Mouse (Mus musculus): Measurements from ENCODE around the gene Zpbp.

Zpbp gene

DNA sequence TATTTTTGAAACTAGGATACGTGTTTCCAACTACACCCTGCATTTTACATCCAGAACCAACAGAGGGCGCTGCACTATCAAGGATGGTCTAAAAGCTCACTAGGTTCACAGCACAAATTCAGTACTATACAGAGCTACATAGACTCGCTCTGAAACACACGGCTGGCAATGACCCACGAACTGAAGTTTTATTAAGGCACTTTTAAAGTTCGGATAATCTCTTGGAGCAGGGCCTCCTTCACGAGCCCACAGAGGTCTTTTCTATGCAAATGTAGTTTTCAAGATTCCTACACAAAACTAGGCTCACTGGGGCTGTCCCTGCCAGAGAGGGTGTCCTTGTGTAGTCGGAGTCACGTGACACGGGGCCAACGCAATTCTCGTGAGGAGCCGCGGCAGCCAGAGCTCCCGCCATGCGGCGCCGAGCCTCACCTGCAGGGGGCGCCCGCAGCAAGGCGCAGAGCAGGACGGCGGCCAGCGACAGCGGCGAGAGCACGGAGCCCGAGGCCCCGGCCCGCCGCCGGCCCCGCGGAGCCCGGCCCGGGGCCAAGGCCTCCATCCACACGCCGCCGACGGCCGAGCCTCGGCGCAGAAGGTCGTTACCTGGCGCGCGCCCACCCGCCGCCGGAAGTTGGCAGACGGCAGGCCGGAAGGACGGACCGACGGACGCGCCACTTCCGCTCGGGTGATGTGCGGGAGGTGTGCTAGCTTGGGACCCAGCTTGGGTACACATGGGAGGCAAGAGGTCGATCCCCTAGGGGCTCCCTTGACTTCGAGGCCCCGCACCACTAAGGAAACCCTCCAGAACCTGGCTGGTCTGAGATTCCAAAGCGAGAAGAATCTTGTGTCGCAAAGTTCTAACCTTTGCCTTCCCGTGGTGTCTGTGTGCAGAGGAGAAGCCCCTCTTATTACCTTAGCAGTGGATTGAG is at the start of gene Zpbp, which contains the start of gene Spata48:
TSS of gene Zpbp (minus strand) at position 774 of the 926 bp plus-strand sequence.
TSS of gene Spata48 (plus strand) at position 460 of the 926 bp plus-strand sequence.
- peak; percentile 93 to 95 for DNase-seq

GRCm38 (mm10) chr11:11509413-11509812 is 47.2 kb upstream of the Zpbp start:
- DNase-seq, result no peak

DNA sequence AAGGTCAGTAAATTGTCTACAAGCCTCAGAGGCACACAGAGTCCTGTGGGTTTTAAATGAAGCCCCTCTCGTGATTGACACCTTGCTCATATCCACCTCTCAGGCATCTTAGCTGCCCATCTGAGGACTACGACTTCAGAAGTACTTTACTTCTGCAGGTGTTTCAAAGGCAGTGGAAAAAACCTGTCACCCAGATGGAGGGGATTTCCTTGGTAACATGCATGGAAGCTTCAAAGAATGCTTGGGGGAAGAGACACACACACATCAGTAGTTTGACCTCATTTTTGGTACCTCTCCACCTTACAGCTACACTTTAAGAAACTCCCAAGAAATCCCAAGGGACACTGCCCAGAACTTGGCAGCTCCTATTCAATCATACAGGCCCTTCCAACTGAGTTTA is 44.0 kb upstream of the Zpbp start:
- DNase-seq, result no peak

DNA sequence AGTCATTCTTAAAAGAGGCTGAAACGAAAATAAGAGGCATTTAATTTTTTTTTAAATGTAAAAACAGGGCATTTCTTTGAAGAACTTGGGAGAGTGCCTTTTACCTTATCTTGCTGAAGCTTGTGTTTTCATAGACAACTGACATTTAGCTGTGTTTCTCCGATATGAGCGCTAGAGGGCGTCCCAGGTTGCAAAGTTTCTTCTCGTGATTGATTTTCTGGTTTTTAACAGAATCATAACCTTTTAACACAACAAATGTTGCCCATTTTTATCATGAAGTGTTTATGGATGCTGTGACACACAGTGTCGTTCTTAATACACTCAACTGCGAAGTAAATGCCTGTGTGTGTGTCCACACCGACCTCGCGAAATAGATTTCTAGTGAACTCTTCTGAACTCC is 37.7 kb upstream of the Zpbp start:
- DNase-seq, result peak; percentile 26 to 34

DNA sequence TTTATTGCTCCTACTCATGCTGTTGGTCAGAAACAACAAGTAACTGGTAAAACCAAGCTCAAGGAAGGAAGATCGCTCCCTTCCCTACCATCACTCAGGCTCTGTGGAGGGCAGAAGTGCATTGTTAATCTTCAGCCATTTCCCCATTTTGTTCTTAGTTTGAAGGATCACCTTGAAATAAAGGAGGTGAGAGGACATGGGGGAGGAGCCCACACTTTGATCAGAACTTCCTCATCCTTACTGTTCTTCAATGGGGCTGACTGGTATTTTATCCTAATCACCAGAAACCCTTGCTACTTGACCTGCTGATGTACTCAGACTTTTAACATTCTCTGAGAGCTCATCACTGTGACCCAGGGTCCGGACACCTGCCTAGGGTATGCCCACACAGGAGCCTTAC is 33.5 kb upstream of the Zpbp start:
- no peak for DNase-seq

- no peak for DNase-seq
These were observed 29.8 kb upstream of the Zpbp start for GRCm38 (mm10) chr11:11492044-11492443.

DNA sequence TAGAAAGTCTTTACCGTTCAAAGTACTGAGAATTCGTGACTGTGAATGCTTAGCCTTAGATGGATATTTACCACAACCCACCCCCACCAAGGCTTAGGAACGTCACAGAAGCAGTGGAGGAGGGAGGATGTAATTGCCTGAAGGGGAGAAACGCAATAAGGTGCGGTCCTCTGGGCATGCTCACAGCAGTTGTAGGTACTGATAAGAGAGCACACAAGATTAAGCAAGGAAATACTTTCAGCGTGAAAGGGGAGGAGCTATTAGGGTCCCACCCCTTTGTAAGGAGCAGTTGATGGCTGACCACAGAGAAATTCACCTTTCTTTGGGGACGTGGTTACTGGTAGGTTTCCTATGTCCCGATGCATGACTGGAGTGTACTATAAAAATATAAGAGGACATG is 22.2 kb upstream of the Zpbp start:
- no peak for DNase-seq

- DNase-seq, result no peak
These were observed 6.7 kb upstream of the Zpbp start for GRCm38 (mm10) chr11:11468924-11469323.

- DNase-seq, result no peak
These were observed 318 bp upstream of the Zpbp start for GRCm38 (mm10) chr11:11462561-11462890.

GRCm38 (mm10) chr11:11455037-11455436 is 7.2 kb downstream of the Zpbp start:
- peak; percentile 1 to 36 for DNase-seq

GRCm38 (mm10) chr11:11417356-11417755 is 44.9 kb downstream of the Zpbp start:
- DNase-seq, result no peak

DNA sequence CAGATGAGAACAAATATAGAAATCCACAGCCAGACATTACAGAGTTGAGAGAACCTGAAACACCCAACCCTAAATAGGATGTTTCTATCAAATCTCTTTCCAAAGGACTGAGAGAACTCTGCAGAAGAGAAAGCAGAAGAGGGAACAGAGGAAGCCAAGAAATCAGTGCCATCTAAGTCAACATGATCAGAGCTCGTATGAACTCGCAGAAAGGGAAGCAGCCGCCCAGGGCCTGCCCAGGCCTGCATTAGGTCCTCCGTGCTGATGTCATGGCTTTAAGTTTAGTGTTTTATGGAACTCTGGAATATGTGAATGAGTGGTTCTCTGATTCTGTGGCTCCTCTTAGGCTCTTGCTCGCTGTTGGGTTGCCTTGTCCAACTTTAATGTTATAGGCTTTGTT is 48.0 kb downstream of the Zpbp start:
- no peak for DNase-seq

DNA sequence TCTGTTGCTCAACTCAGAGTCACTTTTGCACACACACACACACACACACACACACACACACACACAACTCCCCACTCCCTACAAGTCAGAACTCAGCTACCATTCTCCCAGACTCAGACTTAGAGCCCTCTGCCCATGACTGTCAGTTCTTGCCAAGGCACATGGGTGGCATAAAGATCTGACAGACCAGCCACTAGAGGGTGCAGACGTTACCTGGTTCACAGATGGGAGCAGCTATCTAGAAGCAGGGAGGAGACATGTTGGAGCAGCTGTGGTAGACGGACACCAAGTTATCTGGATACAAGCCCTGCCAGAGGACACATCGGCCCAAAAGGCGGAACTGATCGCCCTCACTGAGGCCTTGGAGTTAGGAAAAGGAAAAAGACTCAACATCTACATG is 67.5 kb downstream of the Zpbp start:
- no peak for DNase-seq

GRCm38 (mm10) chr11:11393164-11393563 is 69.0 kb downstream of the Zpbp start:
- DNase-seq, result no peak

- no peak for DNase-seq
These were observed 90.9 kb downstream of the Zpbp start for GRCm38 (mm10) chr11:11371305-11371704.

DNA sequence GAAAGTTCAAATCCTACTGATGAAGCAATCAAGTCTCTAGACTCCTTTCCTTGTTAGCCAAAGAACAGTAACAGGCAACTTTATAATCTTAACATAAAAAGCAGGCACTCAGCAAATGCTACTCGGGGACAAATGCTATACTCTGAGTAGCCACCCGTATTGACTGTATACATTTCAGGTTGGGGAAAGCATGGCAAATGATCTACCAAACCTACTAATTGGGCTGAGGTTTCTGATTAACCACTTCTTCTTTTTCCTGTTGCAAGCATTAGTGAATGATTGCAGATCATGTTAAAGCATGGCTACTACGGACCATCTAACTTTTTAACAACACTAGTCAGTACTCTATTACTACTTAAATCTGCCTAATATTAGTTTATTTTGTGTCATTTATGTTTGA is 178.7 kb downstream of the Zpbp start:
- no peak for DNase-seq

DNA sequence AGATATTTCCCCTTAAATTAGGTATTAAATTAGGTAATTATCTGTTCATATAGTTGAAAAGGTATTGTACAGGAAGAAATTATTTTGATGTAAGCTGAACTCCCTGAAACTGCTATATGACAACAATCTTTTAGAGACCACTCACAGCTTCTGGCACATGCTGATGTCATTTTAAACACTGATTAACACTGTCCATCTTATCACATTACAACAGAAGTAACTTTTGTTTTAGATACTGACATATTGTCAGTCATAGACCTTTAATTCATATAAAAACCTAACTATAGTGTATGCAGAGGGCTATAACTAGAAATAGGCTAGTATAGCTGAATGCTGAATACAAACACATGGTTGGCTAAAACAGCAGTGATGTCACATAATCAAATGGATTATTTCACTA is 182.1 kb downstream of the Zpbp start:
- no peak for DNase-seq

DNA sequence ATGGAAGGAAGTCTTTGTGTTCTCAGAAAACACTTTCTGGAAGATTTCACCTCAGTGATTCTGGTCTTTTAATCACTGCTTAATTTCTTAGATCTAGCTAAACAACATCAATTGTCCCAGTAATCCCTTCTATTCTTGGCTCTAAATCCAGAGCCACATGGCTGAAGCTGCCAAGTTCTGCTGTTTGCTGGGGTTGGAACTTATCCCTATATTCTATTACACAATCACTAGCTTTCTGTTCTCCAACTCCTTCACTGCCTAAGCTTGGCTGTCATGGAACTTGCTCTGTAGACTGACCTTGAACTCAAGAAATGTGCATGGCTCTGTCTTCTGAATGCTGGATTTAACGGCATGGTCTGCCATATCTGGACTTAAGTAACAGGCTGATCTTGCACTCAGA is 204.9 kb downstream of the Zpbp start:
- DNase-seq, result no peak

DNA sequence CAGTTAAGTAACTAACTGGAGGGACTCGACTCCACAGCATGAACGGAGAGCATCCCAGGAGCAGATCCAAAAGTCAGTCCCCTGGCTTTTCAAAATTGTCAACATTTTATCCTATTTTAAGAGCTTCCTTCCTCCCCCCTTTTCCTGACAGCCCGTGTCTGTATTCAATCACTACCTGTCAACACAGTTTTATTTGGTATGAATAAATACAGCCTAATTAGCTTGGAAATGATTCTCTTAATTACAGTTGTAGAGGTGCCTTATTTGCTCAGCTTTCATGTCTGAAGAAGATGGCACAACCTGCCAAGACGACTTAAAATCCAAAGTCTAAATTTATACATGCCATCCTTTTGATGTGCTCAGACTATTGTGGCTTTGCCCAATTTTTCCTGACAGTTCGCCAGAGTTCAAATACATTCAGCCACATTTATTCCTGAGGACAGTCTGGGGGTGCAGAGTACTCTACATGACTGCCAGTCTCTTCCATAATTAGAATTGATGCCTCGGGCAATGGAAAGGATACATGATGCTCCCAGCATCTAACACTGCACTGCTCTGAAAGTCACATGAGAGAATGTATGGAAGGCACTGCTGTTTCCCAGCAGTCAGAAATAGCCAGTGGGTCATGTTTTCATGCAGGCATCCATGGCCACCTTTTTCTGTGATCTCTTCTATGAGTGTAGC is 219.4 kb downstream of the Zpbp start:
- DNase-seq, result peak in 1 of 2 experiments; percentile 2

GRCm38 (mm10) chr11:11239346-11239745 is 222.9 kb downstream of the Zpbp start:
- DNase-seq, result peak; percentile 15 to 23

Data from cerebellum, postnatal 10 days (tissue).